Mouse (Mus musculus) spleen, postnatal 4 days (tissue): Measurements from ENCODE around the gene Col27a1.

Experiments
- DNase-seq, 2 experiments: peaks; one replicate each; pipeline ENCODE4 v3.0.0; 2022; ENCODE audit warnings: low spot score in 2 of 2

Col27a1 gene

GRCm38 (mm10) chr4:63374331-63374730 lies 160.5 kb downstream of the Col27a1 start:
- peak; percentile 81 to 85 for DNase-seq

DNA sequence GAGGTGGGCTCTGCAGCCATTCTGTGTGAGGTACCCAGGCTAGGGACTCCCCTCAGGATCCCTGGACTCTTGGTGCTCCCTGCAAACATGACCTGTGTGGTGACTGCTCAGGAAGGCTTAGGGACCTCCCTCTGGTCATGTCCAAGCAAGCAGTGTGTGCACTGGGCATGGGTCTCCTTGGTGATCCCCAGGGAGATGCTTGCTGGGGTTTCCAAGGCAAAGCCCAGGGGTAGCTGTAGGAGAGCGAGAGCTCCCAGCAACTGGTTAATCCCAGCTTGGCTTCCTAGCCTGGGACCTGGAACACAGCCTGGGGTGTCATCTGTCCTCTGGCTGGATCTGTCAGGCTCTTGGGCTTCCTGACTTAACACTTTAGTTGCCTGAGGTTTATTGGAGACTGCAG lies 161.6 kb downstream of the Col27a1 start:
- no peak for DNase-seq

- no peak for DNase-seq
These were observed 163.7 kb downstream of the Col27a1 start for GRCm38 (mm10) chr4:63377483-63377882.

DNA sequence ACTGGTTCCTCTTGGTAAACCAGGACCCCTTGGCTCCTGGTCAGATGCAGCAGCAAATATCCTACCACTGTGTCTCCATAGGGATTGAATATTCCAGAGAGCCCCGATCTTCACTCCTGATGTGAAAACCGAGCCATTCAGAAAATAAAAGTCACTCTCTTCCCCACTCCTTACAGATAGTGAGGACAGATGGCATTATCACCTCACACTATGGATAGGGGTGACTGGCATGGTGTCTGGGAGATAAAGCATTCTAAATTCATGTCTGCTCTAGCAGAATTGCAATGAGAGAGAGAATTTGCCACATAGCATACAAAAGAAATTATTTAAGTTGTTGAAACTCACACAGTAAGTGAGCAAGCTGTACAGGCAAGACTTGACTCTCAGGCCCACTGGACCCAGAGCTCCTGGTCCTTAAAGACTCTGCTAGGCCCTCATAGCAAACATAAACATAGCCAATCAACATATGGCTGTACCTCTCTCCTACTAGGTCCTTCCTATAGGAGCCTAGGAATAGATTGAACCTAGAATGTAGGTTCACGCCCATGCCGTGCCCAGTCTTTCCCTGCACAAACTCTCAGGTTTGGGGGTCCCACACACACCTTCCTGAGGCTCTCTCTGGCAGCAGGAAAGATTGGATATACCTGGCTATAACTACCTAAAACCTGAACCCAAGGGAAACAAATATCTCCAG lies 169.0 kb downstream of the Col27a1 start:
- no peak for DNase-seq

- no peak for DNase-seq
These were observed 169.7 kb downstream of the Col27a1 start for GRCm38 (mm10) chr4:63383474-63383873.

- no peak for DNase-seq
These were observed 170.5 kb downstream of the Col27a1 start for GRCm38 (mm10) chr4:63384262-63384661.
